Mouse (Mus musculus) common myeloid progenitor, adult 5-6 weeks (primary cell): ENCODE measurements at regions not wholly inside any gene's neighbourhood (a gene's known extent, or its start where the extent isn't known, plus 50 kb on each side); places are given as distances from the start of the nearest gene placed in this dataset.

Source experiments
- ATAC-seq: replicated peaks from 2 replicates; pipeline ENCODE4 v1.8.0; 2016; ENCODE audit warnings: low read depth, mild to moderate bottlenecking, moderate TSS enrichment, inconsistent platforms; ENCODE audit not compliant: poor library complexity, severe bottlenecking

GRCm38 (mm10) chr3:39220707-39221034, 333.9 kb downstream of the Fat4 start:
- no peak for ATAC-seq

GRCm38 (mm10) chr3:39222059-39222458, 335.3 kb downstream of the Fat4 start:
- no peak for ATAC-seq

- no peak for ATAC-seq
These were observed 348.2 kb downstream of the Fat4 start for GRCm38 (mm10) chr3:39234921-39235320.

- ATAC-seq: no peak
These were observed 362.0 kb downstream of the Fat4 start for GRCm38 (mm10) chr3:39248712-39249111.

DNA sequence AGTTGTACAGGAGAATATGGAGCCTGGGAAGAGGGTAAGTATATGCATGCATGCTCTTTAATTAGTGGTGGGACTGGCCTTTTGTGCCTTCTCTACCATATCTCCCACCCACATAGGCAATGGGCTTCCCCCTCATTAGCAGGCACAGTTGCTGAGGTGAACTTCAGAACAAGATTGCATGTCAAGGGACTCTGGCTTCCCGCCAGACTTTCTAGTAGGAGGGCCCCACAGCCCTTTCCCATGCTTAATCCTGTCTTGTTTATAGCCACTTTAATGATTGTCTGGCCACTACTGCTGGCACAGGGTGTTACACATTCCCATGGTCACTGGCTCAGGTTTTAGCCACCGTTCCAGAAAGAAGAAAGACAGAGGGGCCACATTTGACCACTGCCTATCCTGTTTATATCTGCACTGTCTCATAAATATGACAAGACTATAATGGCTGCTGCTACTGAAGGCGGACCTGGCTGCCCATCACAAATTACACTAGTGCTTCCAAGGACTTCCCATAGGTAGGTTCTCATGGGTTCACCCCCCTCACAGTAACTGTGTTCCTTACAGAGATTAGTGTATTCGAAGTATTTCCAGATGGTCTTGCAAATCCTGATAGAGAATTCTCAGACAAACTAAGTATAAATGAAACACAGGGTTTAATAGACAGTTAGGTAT, 362.6 kb downstream of the Fat4 start:
- no peak for ATAC-seq

DNA sequence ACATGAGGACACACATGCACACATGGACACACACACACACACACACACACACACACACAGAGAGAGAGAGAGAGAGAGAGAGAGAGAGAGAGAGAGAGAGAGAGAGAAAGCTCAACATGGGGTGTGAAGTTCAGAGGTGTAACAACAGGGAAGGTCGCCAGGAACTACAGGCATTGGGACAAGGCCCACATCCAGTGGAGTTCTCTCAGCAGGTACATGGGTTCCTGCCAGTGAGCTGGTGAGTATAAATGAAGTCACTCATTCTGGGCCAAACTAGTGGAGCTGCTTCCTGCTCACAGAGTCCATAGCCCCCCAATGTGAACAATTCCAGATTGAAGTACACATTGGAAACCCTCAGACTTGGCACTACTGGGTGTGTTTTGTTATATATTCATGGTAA, 366.3 kb downstream of the Fat4 start:
- ATAC-seq: no peak

- ATAC-seq: no peak
These were observed 378.1 kb downstream of the Fat4 start for GRCm38 (mm10) chr3:39264671-39265430.

DNA sequence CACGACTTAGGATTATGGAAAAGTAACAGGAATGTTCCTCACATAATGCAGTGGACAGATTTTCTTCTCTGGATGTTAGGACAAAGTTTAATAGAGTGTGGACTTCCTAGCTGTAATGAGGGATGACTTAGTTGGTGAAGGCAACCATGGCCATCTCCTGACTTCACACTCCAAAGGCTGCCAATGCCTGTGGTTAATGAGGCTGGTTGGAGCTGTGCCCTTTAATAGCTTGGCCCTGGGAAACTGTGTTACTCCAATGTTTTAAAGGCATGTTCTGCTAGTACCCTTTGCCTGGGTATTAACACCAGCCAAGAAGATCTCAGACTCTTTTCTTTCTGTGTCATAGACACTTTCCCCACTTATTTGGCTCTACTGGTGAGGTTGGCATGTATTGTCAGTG, 378.9 kb downstream of the Fat4 start:
- ATAC-seq: no peak

DNA sequence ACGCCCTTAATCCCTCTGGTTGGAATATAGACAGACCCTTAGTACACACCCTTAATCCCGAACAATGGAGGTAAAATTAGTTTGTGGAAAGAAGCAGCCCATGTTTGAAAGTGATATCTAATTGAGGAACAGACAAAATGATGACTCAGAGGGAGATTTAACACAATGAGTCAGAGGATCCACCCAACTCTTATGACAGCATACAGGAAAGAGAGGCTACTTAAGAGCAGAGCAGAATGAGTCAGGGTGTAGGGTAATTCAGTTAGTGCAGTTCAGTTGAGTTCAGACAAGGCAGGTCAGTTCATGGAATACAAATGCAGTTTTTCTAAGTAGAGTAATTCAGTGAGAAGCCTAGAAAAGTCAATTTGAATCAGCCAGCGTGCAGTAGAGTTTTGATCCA, 382.6 kb downstream of the Fat4 start:
- no peak for ATAC-seq

- ATAC-seq: no peak
These were observed 385.9 kb downstream of the Fat4 start for GRCm38 (mm10) chr3:39272616-39273015.

DNA sequence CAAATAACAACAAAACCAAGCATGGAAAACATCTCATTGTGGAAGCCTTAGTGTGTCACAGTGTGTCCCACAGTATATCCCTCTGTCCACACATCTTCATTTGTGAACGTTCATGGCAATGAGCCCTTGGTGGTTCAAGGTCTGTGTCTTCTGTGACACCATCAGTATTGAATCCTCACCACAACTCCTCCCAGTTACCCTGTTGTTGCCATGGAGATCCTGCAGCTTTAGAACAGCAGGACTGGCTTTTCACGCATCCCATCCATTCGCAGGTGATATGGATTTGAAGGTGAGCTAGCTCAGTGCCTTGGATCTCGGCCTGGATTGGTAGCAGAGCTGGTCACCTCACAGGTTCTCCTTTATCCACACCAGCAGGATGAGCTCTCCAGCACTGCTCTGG, 390.2 kb downstream of the Fat4 start:
- ATAC-seq: no peak

- no peak for ATAC-seq
These were observed 390.6 kb downstream of the Fat4 start for GRCm38 (mm10) chr3:39277310-39277709.

DNA sequence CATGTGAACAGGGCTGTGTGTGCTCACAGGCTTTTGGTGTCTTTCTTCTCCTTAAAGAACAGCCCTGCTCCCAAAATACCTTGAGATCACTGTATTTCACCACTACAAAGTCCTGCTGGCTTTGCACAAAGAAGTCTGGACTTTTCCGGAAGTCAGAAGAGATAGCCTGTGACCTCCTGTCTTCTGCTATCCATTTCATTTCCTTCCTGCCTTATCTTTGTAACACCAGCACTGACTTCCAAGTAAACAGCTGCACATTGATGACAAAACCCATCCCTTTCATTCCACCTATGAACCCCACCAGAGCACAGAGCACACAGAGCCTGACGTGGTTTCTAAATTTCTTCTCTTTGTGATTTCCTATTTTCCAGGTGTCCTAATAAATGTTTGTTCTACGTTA, 408.5 kb downstream of the Fat4 start:
- ATAC-seq: no peak

GRCm38 (mm10) chr3:39296257-39296656, 409.5 kb downstream of the Fat4 start:
- no peak for ATAC-seq

GRCm38 (mm10) chr3:39309487-39309886, 422.7 kb downstream of the Fat4 start:
- no peak for ATAC-seq

- no peak for ATAC-seq
These were observed 426.8 kb downstream of the Fat4 start for GRCm38 (mm10) chr3:39313563-39313962.

GRCm38 (mm10) chr3:39320851-39321250, 434.1 kb downstream of the Fat4 start:
- no peak for ATAC-seq

- ATAC-seq: no peak
These were observed 435.5 kb downstream of the Fat4 start for GRCm38 (mm10) chr3:39322225-39322624.

- no peak for ATAC-seq
These were observed 449.0 kb downstream of the Fat4 start for GRCm38 (mm10) chr3:39335612-39336230.

DNA sequence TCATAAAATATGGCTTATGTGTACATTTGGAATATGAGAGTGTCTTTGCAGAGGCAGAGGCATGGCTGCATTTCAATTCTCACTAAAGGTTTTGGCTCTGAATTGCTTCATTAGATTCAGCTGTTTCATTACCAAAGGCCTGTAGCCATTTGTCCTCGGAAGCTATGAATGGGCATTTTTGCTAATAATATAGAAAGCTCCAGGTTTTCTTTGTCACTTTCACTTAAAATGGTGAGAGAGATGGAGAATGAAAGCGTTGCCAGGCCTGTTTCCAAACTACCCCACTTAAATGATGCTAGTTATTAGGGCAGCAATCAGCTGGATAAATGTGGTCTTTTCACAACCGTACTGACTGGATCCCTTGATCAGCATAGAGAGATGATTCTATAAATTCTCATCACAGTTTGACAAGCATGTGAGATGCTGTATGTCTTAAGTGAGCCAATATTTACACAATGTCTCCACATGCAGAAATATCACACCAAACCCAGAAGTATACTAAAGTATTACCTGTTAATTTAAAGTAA, 454.5 kb downstream of the Fat4 start:
- ATAC-seq: no peak

DNA sequence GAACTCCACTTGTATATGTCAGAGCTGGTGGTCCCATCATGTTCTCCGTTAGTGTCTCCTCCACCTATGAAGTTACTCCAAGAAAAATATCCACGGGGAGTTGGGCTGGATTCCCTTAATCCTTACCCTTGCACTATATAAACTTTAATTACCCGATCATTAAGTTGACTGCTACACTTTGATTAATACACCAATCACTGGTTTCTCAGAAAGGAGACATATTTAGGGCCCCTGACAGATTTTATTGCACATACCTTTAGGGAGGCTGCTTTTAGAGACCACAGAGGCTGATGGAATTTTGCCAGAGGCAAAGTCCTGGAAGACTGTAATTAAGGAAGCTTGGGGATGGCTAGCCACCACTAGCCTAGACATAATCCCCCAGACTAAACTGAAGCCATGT, 457.3 kb downstream of the Fat4 start:
- ATAC-seq: no peak
